Mouse (Mus musculus): ENCODE measurements around the gene Olfr53. TPM values are rescaled to one million over a fixed set of nuclear protein-coding genes. Genes with fewer than 3 reads are reported as not detected.
"Not testable (repeated sequence)": the region's sequence is repeated elsewhere in the genome, so short reads cannot be mapped to it uniquely, and the experiment has no call there.

Olfr53 gene
- total RNA-seq (2015) (not detected in 2 replicates), total RNA-seq (2017) (not detected in 2 replicates)

DNA sequence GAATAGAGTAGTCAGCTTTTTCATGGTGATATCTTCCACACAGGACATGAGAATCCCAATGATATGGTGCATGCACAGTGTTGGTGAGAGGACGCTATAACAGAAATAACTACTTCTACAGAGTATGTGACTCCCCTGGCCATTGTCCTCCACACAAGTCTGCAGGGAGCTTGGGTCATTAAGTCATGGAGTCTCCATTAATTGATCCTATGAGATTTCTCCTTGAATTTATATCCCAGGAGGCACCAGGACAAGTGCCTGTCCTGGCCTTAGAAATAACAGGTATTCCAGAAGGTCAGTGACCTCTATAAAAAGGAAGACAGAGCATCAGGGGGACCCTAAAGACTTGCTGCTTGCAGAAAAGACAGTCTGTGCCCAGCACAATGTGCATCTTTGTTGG, at the start of gene Olfr53:
Gene Olfr53 (plus strand): TSS at position 301 of the 400 bp plus-strand sequence.
- ATAC-seq (replicated peaks; ENCODE audit: poor library complexity) = no peak

DNA sequence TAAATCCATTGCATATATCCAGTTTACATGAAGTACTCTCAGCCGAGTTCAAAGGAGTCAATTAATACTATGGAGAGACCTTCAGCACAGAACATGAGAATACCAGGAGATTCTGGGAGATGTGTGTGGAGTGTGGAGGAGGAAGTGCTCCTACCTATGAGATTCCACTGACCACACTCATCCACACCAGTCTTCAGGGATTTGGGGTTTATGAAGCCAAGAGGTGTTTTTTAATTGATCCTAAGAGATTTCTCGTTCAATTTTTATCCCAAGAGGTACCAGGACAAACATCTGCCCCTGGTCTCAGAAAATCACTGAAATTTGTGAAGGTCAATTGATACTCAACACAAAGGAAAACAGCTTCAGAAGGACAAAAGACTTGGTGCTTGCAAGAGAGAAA, 45.3 kb upstream of the Olfr53 start, which contains the start of gene Olfr46:
Gene Olfr46 (plus strand): TSS at position 301 of the 400 bp plus-strand sequence.
- not testable (repeated sequence) for ATAC-seq (replicated peaks; ENCODE audit: poor library complexity)

DNA sequence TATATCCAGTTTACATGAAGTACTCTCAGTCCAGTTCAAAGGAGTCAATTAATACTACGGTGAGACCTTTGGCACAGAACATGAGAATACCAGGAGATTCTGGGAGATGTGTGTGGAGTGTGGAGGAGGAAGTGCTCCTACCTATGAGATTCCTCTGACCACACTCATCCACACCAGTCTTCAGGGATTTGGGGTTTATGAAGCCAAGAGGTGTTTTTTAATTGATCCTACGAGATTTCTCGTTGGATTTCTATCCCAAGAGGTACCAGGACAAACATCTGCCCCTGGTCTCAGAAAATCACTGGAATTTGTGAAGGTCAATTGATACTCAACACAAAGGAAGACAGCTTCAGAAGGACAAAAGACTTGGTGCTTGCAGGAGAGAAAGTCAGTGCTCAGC, 17.6 kb upstream of the Olfr53 start, which contains the start of gene Olfr61:
Gene Olfr61 (plus strand): TSS at position 301 of the 400 bp plus-strand sequence.
- not testable (repeated sequence) for ATAC-seq (replicated peaks; ENCODE audit: poor library complexity)

DNA sequence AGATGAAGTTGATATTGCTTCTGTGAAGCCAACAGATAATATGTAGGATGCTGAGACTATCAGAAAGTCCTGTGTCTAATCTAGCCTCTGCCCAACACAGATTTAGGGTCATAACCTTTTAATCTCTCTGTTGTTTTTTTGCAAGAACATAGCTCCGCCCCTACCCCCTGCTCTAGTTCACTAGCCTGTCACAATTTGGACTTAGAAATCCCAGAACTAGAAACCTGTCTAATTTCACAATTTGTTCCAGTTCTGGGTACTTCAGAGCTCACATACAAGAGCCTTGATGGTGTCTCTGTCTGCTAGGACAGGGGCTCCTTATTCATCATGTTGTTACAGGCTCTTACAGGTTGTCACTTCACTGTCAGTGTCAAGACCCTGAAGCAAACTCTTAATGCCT, 15.7 kb upstream of the Olfr53 start:
- no peak for ATAC-seq (replicated peaks; ENCODE audit: poor library complexity)

DNA sequence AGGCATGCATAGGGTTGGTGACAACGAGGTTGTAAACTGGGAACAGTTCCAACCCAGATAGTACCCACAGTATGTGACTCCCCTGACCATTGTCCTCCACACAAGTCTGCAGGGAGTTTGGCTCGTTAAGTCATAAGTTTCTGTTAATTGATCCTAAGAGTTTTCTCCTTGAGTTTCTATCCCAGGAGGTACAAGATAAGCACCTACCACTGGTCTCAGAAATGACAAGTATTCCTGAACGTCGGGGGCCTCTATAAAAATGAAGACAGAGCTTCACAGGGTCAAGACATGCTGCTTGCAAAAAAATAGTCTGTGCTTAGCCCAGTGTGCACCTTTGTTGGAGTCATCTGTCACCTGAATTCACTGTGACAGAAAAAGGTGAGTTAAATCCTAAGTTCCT, 13.4 kb downstream of the Olfr53 start, which contains the start of gene Olfr539:
Gene Olfr539 (plus strand): TSS at position 301 of the 400 bp plus-strand sequence.
- no peak for ATAC-seq (replicated peaks; ENCODE audit: poor library complexity)

DNA sequence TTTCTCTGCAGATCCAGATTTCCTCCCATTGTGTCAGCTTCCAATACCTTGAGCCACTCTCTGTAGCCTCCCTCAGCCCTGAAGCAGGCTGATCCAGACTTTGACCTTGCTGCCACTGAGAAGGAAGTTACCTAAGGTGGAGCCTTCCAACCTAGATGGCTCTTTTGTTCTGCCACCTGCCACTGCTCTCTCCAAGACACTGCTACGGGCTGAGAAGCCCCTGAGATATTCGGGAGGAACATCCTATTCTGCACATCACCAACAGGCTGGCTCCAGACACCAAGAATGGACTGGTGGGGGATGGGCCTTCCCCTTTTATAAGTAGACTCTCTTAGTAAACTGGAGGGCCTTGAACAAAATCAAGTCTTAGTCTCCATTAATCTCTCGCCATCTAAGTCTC, 24.4 kb downstream of the Olfr53 start:
- not testable (repeated sequence) for ATAC-seq (replicated peaks; ENCODE audit: poor library complexity)

DNA sequence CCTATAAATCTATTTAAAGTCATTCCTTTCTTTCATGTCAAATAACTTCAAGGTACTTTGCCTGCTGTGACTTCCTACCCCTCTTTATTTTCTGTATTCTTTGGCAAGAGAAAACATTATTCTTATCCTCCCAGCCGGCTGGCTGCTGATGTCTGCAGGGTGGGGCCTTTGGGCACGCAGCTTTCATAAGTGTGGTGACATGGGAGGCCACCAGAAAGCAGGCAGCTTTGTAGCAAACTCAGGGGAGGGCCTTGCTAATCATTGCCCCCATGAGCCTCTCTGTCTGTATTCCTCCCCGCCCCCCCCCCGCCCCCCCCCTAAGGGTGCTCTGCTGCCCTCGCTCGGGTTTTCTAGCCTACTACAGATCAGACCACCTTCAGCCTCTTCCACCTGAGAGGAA, 29.6 kb downstream of the Olfr53 start:
- no peak for ATAC-seq (replicated peaks; ENCODE audit: poor library complexity)

DNA sequence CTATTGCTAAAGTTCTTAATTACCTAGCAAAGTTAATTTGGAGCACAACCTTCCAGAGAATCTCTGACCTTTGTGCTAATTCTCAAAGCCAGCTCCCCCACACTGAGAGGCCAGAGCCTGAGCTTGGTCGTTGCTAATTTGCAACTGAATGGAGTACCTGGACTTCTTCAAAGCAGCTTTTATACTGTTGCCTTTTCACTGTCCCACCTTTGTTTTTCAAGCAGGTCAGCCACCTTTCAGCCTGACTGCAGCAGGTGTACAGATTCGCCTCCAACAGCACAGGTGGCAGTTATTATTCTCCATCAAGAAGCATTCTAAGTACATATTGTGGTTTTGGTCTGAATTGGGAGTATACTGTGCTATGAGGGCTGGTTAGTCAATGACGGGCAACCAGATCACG, 33.3 kb downstream of the Olfr53 start:
- not testable (repeated sequence) for ATAC-seq (replicated peaks; ENCODE audit: poor library complexity)

DNA sequence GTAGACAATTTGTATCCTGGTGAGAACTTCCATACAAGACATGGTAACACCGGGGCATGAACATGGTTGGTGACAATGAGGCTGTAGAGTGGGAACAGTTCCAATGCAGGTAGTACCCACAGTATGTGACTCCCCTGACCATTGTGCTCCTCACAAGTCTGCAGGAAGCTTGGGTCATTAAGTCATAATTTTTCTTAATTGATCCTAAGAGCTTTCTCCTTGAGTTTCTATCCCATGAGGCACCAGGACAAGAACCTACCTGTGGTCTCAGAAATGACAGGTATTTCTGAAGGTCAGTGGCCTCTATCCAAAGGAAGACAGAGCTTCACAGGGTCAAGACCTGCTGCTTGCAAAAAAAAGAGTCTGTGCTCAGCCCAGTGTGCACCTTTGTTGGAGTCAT, 35.4 kb downstream of the Olfr53 start, which contains the start of gene Olfr45:
Gene Olfr45 (plus strand): TSS at position 301 of the 400 bp plus-strand sequence.
- ATAC-seq (replicated peaks; ENCODE audit: poor library complexity) = no peak

DNA sequence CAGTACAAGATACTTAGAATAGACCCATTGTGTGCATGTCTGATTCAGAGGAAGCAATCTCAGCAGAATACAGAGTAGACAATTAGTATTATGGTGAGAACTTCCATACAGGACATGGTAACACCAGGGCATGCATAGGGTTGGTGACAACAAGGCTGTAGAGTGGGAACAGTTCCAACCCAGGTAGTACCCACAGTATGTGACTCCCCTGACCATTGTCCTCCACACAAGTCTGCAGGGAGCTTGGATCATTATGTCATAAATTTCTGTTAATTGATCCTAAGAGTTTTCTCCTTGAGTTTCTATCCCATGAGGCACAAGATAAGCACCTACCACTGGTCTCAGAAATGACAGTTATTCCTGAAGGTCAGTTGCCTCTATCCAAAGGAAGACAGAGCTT, 50.7 kb downstream of the Olfr53 start, which contains the start of gene Olfr541:
Gene Olfr541 (plus strand): TSS at position 301 of the 400 bp plus-strand sequence.
- no peak for ATAC-seq (replicated peaks; ENCODE audit: poor library complexity)

Other genes starting within 250 kb of the Olfr53 start
- not detected in 2 replicates for gene Olfr531, start 243.5 kb upstream of the Olfr53 start, total RNA-seq (2015)
- not detected in 2 replicates for gene Olfr531, start 243.5 kb upstream of the Olfr53 start, total RNA-seq (2017)
- gene Olfr532, start 224.8 kb upstream of the Olfr53 start, total RNA-seq (2015) = not detected in 2 replicates
- not detected in 2 replicates for gene Olfr532, start 224.8 kb upstream of the Olfr53 start, total RNA-seq (2017)
- not detected in 2 replicates for gene Olfr533, start 183.1 kb upstream of the Olfr53 start, total RNA-seq (2015)
- gene Olfr533, start 183.1 kb upstream of the Olfr53 start, total RNA-seq (2017) = not detected in 2 replicates
- gene Olfr535, start 162.2 kb upstream of the Olfr53 start, total RNA-seq (2015) = not detected in 2 replicates
- gene Olfr535, start 162.2 kb upstream of the Olfr53 start, total RNA-seq (2017) = not detected in 2 replicates
- not detected in 2 replicates for gene Olfr536, start 139.1 kb upstream of the Olfr53 start, total RNA-seq (2015)
- gene Olfr536, start 139.1 kb upstream of the Olfr53 start, total RNA-seq (2017) = not detected in 2 replicates
- not detected in 2 replicates for gene Olfr538, start 78.6 kb upstream of the Olfr53 start, total RNA-seq (2015)
- gene Olfr538, start 78.6 kb upstream of the Olfr53 start, total RNA-seq (2017) = not detected in 2 replicates
- gene Olfr46, start 45.2 kb upstream of the Olfr53 start, total RNA-seq (2015) = not detected in 2 replicates
- gene Olfr46, start 45.2 kb upstream of the Olfr53 start, total RNA-seq (2017) = not detected in 2 replicates
- not detected in 2 replicates for gene Olfr61, start 17.5 kb upstream of the Olfr53 start, total RNA-seq (2015)
- not detected in 2 replicates for gene Olfr61, start 17.5 kb upstream of the Olfr53 start, total RNA-seq (2017)
- not detected in 2 replicates for gene Olfr539, start 13.5 kb downstream of the Olfr53 start, total RNA-seq (2015)
- not detected in 2 replicates for gene Olfr539, start 13.5 kb downstream of the Olfr53 start, total RNA-seq (2017)
- gene Olfr45, start 35.5 kb downstream of the Olfr53 start, total RNA-seq (2015) = not detected in 2 replicates
- gene Olfr45, start 35.5 kb downstream of the Olfr53 start, total RNA-seq (2017) = 0.10 TPM in 1 of 2 replicates, not detected in the other
- gene Olfr541, start 50.8 kb downstream of the Olfr53 start, total RNA-seq (2015) = not detected in 2 replicates
- not detected in 2 replicates for gene Olfr541, start 50.8 kb downstream of the Olfr53 start, total RNA-seq (2017)
- not detected in 2 replicates for gene Cyp2e1, start 117.3 kb downstream of the Olfr53 start, total RNA-seq (2015)
- gene Cyp2e1, start 117.3 kb downstream of the Olfr53 start, total RNA-seq (2017) = not detected in 2 replicates
- gene Syce1, start 141.4 kb downstream of the Olfr53 start, total RNA-seq (2015) = 0.20 and 1.4 TPM in 2 replicates
- gene Syce1, start 141.4 kb downstream of the Olfr53 start, total RNA-seq (2017) = 2.7 and 4.4 TPM in 2 replicates
- gene Zfp941, start 175.7 kb downstream of the Olfr53 start, total RNA-seq (2015) = 0.66 and 1.2 TPM in 2 replicates
- 1.4 and 1.5 TPM in 2 replicates for gene Zfp941, start 175.7 kb downstream of the Olfr53 start, total RNA-seq (2017)
- not detected in 2 replicates for gene Urah, start 188.6 kb downstream of the Olfr53 start, total RNA-seq (2015)
- gene Urah, start 188.6 kb downstream of the Olfr53 start, total RNA-seq (2017) = not detected in 2 replicates
- not detected in 2 replicates for gene Scgb1c1, start 199.1 kb downstream of the Olfr53 start, total RNA-seq (2015)
- not detected in 2 replicates for gene Scgb1c1, start 199.1 kb downstream of the Olfr53 start, total RNA-seq (2017)
- gene Odf3, start 201.4 kb downstream of the Olfr53 start, total RNA-seq (2015) = not detected in 2 replicates
- not detected in 2 replicates for gene Odf3, start 201.4 kb downstream of the Olfr53 start, total RNA-seq (2017)
- gene Gm45785, start 209.9 kb downstream of the Olfr53 start, total RNA-seq (2015) = 0.35 TPM in 1 of 2 replicates, not detected in the other
- gene Gm45785, start 209.9 kb downstream of the Olfr53 start, total RNA-seq (2017) = not detected in 2 replicates
- 26.0 and 38.2 TPM in 2 replicates for gene Ric8a, start 210.5 kb downstream of the Olfr53 start, total RNA-seq (2015)
- 24.4 and 27.3 TPM in 2 replicates for gene Ric8a, start 210.5 kb downstream of the Olfr53 start, total RNA-seq (2017)
- 9.9 and 12.3 TPM in 2 replicates for gene Bet1l, start 211.1 kb downstream of the Olfr53 start, total RNA-seq (2015)
- 21.8 and 24.6 TPM in 2 replicates for gene Bet1l, start 211.1 kb downstream of the Olfr53 start, total RNA-seq (2017)
- gene Psmd13, start 235.5 kb downstream of the Olfr53 start, total RNA-seq (2015) = 85.9 and 103 TPM in 2 replicates
- gene Psmd13, start 235.5 kb downstream of the Olfr53 start, total RNA-seq (2017) = 197 and 208 TPM in 2 replicates
- 22.9 and 23.0 TPM in 2 replicates for gene Sirt3, start 235.9 kb downstream of the Olfr53 start, total RNA-seq (2015)
- 30.0 and 31.9 TPM in 2 replicates for gene Sirt3, start 235.9 kb downstream of the Olfr53 start, total RNA-seq (2017)

Data from megakaryocyte progenitor cell, adult 5-6 weeks (primary cell).